Mouse (Mus musculus): ENCODE measurements around the gene Bphl.

GRCm38 (mm10) chr13:34101247-34101646, 63.9 kb downstream of the Bphl start:
- TF ChIP-seq POLR2A (IDR thresholded peaks at IDR 0.05; ENCODE audit: borderline replicate concordance, control insufficient read depth, low read depth, low read length) (no peak), CTCF (IDR thresholded peaks at IDR 0.05; ENCODE audit: control insufficient read depth, insufficient read depth, low read length) (no peak)

All from bone marrow, adult 2 months (tissue).